Mouse (Mus musculus) right cerebral cortex, postnatal 10 days (tissue): ENCODE results near the gene Hoxb9.

Source experiments
- DNase-seq, 2 experiments: peaks; one replicate each; pipeline ENCODE4 v3.0.0; 2021; ENCODE audit warnings: low spot score in 2 of 2

The Hoxb9 gene

GRCm38 (mm10) chr11:96313806-96314428 lies 42.7 kb downstream of the Hoxb9 start:
- DNase-seq, result no peak

GRCm38 (mm10) chr11:96314671-96315343 lies 43.5 kb downstream of the Hoxb9 start:
- DNase-seq, result no peak

GRCm38 (mm10) chr11:96315344-96315681 lies 44.1 kb downstream of the Hoxb9 start:
- DNase-seq, result no peak

- DNase-seq, result no peak
These were observed 45.7 kb downstream of the Hoxb9 start for GRCm38 (mm10) chr11:96316696-96317607.

GRCm38 (mm10) chr11:96317608-96318367 lies 46.5 kb downstream of the Hoxb9 start, which contains the start of gene Hoxb4:
Gene Hoxb4 (plus strand): TSS chr11:96318267.
- DNase-seq, result no peak

GRCm38 (mm10) chr11:96318368-96319070 lies 47.3 kb downstream of the Hoxb9 start:
- no peak for DNase-seq

- no peak for DNase-seq
These were observed 48.0 kb downstream of the Hoxb9 start for GRCm38 (mm10) chr11:96319071-96319902.

GRCm38 (mm10) chr11:96319910-96320309 lies 48.7 kb downstream of the Hoxb9 start:
- DNase-seq, result no peak

- no peak for DNase-seq
These were observed 49.4 kb downstream of the Hoxb9 start for GRCm38 (mm10) chr11:96320688-96321087.

- no peak for DNase-seq
These were observed 50.6 kb downstream of the Hoxb9 start for GRCm38 (mm10) chr11:96321846-96322245.

GRCm38 (mm10) chr11:96322738-96323137 lies 51.5 kb downstream of the Hoxb9 start:
- no peak for DNase-seq

- DNase-seq, result no peak
These were observed 51.9 kb downstream of the Hoxb9 start, which contains the start of gene Hoxb3 for GRCm38 (mm10) chr11:96323154-96323553. Gene Hoxb3 (plus strand): TSS chr11:96323326.

GRCm38 (mm10) chr11:96324125-96324524 lies 52.9 kb downstream of the Hoxb9 start:
- DNase-seq, result no peak

- no peak for DNase-seq
These were observed 53.7 kb downstream of the Hoxb9 start for GRCm38 (mm10) chr11:96324965-96325364.

GRCm38 (mm10) chr11:96325747-96326212 lies 54.5 kb downstream of the Hoxb9 start:
- no peak for DNase-seq
